Mouse (Mus musculus) CH12.LX (cell line): ENCODE results near the gene Wdr63. TPM values are rescaled to one million over a fixed set of nuclear protein-coding genes. Genes with fewer than 3 reads are reported as not detected.

Experiments used
- DNase-seq: peaks from one replicate; pipeline ENCODE4 v3.0.0-alpha.2; 2013; ENCODE audit errors: extremely low read depth
- H3K27ac ChIP-seq: 2 replicates; pipeline ENCODE4 v1.5.1; 2012; ENCODE audit warnings: low read depth, mild to moderate bottlenecking, control low read depth, moderate library complexity; ENCODE audit not compliant: insufficient read depth
- H3K27me3 ChIP-seq: replicated peaks from 2 replicates; pipeline ENCODE3; 2012; ENCODE audit warnings: inconsistent platforms
- H3K36me3 ChIP-seq, 2 experiments: replicated peaks in 1 of 2; 2 replicates each; pipeline versions ENCODE3 to v1.6.1; 2012; ENCODE audit warnings: inconsistent platforms in 1 of 2, low read length in 1 of 2, mild to moderate bottlenecking in 1 of 2, mixed read lengths in 1 of 2, moderate library complexity in 1 of 2; ENCODE audit not compliant: control insufficient read depth in 1 of 2, insufficient read depth in 1 of 2
- H3K4me1 ChIP-seq, 2 experiments: 2 replicates each; pipeline ENCODE4 v1.6.1; 2012; ENCODE audit warnings: inconsistent platforms in 1 of 2, moderate library complexity in 1 of 2; ENCODE audit not compliant: insufficient read depth in 2 of 2, control insufficient read depth in 1 of 2
- H3K4me2 ChIP-seq: 2 replicates; pipeline ENCODE4 v1.6.1; 2012; ENCODE audit warnings: low read depth, mild to moderate bottlenecking, control low read depth; ENCODE audit not compliant: poor library complexity, insufficient read depth, severe bottlenecking
- H3K4me3 ChIP-seq, 3 experiments: fragments of 150-350 bp in 1 of 3; sonication (generic) in 1 of 3; replicated peaks in 1 of 3; 2 replicates each; pipeline versions ENCODE3 to v1.5.1; 2011 to 2012; ENCODE audit warnings: low read depth in 2 of 3, low read length in 2 of 3, mild to moderate bottlenecking in 2 of 3, moderate library complexity in 2 of 3, control low read depth in 1 of 3, improper control_type of control experiment in 1 of 3, inconsistent platforms in 1 of 3, mixed read lengths in 1 of 3; ENCODE audit not compliant: poor library complexity in 1 of 3
- H3K79me2 ChIP-seq: replicated peaks from 2 replicates; pipeline ENCODE4 v1.6.1; 2012; ENCODE audit warnings: mild to moderate bottlenecking, moderate library complexity; ENCODE audit not compliant: control insufficient read depth, poor library complexity, insufficient read depth, severe bottlenecking; ENCODE audit errors: extremely low read depth
- H3K9ac ChIP-seq: 2 replicates; pipeline ENCODE4 v1.6.1; 2012; ENCODE audit warnings: low read depth, mild to moderate bottlenecking, control low read depth, moderate library complexity; ENCODE audit not compliant: insufficient read depth
- H3K9me3 ChIP-seq: replicated peaks from 2 replicates; pipeline ENCODE3; 2012; ENCODE audit warnings: low read length, inconsistent platforms, mixed read lengths
- BHLHE40 ChIP-seq: IDR thresholded peaks from 2 replicates; pipeline ENCODE4 v1.6.1; 2011; ENCODE audit warnings: mild to moderate bottlenecking, low read depth, low read length, improper control_type of control experiment
- CHD1 ChIP-seq: IDR thresholded peaks from 2 replicates; pipeline ENCODE4 v1.6.1; 2012; ENCODE audit warnings: low read depth, low read length, improper control_type of control experiment, inconsistent platforms
- CHD2 ChIP-seq: IDR thresholded peaks from 2 replicates; pipeline ENCODE4 v1.6.1; 2011; ENCODE audit warnings: low read length, improper control_type of control experiment
- CTCF ChIP-seq, 2 experiments: IDR thresholded peaks in 1 of 2; conservative IDR thresholded peaks in 1 of 2; 2 replicates each; pipeline ENCODE4 v1.5.1; 2011 to 2012; ENCODE audit warnings: low read depth in 2 of 2, low read length in 2 of 2, improper control_type of control experiment in 1 of 2, inconsistent platforms in 1 of 2, mild to moderate bottlenecking in 1 of 2, moderate library complexity in 1 of 2
- E2F4 ChIP-seq: IDR thresholded peaks from 2 replicates; pipeline ENCODE4 v1.6.1; 2011; ENCODE audit warnings: low read depth, low read length, improper control_type of control experiment; ENCODE audit not compliant: insufficient replicate concordance
- ELF1 ChIP-seq: IDR thresholded peaks from 2 replicates; pipeline ENCODE4 v1.6.1; 2014; ENCODE audit warnings: low read depth, mild to moderate bottlenecking, inconsistent platforms, low read length, improper control_type of control experiment
- EP300 ChIP-seq: IDR thresholded peaks from 2 replicates; pipeline ENCODE4 v1.6.1; 2011; ENCODE audit warnings: low read length, improper control_type of control experiment
- ETS1 ChIP-seq: conservative IDR thresholded peaks from 2 replicates; pipeline ENCODE4 v1.6.1; 2012; ENCODE audit warnings: low read depth, mild to moderate bottlenecking, inconsistent platforms, low read length, improper control_type of control experiment, moderate library complexity
- GABPA ChIP-seq: IDR thresholded peaks from 2 replicates; pipeline ENCODE4 v1.6.1; 2012; ENCODE audit warnings: low read depth, low read length, improper control_type of control experiment, inconsistent platforms; ENCODE audit not compliant: insufficient replicate concordance
- HCFC1 ChIP-seq: IDR thresholded peaks from 2 replicates; pipeline ENCODE4 v1.6.1; 2012; ENCODE audit warnings: low read depth, mild to moderate bottlenecking, inconsistent platforms, low read length, improper control_type of control experiment
- IRF4 ChIP-seq: IDR thresholded peaks from 2 replicates; pipeline ENCODE4 v1.6.1; 2014; ENCODE audit warnings: low read depth, mild to moderate bottlenecking, inconsistent platforms, low read length, improper control_type of control experiment
- JUN ChIP-seq: IDR thresholded peaks from 2 replicates; pipeline ENCODE4 v1.6.1; 2011; ENCODE audit warnings: low read depth, mild to moderate bottlenecking, low read length, improper control_type of control experiment, moderate library complexity; ENCODE audit not compliant: insufficient read depth
- JUND ChIP-seq: conservative IDR thresholded peaks from 2 replicates; pipeline ENCODE4 v1.6.1; 2011; ENCODE audit warnings: low read depth, low read length, improper control_type of control experiment
- KAT2A ChIP-seq: IDR thresholded peaks from 2 replicates; pipeline ENCODE4 v1.6.1; 2012; ENCODE audit warnings: low read length, improper control_type of control experiment, inconsistent platforms; ENCODE audit not compliant: insufficient replicate concordance
- MAFK ChIP-seq: IDR thresholded peaks from 2 replicates; pipeline ENCODE4 v1.6.1; 2011; ENCODE audit warnings: low read length, improper control_type of control experiment; ENCODE audit not compliant: insufficient replicate concordance
- MAX ChIP-seq: IDR thresholded peaks from 2 replicates; pipeline ENCODE4 v1.6.1; 2011; ENCODE audit warnings: low read length, improper control_type of control experiment
- MAZ ChIP-seq: IDR thresholded peaks from 2 replicates; pipeline ENCODE4 v1.6.1; 2012; ENCODE audit warnings: low read depth, mild to moderate bottlenecking, inconsistent platforms, low read length, improper control_type of control experiment, moderate library complexity
- MEF2A ChIP-seq: IDR thresholded peaks from 2 replicates; pipeline ENCODE4 v1.6.1; 2014; ENCODE audit warnings: low read depth, mild to moderate bottlenecking, inconsistent platforms, low read length, improper control_type of control experiment, borderline replicate concordance
- MXI1 ChIP-seq: IDR thresholded peaks from 2 replicates; pipeline ENCODE4 v1.6.1; 2011; ENCODE audit warnings: mild to moderate bottlenecking, low read depth, low read length, improper control_type of control experiment
- MYC ChIP-seq: IDR thresholded peaks from 2 replicates; pipeline ENCODE4 v1.6.1; 2011; ENCODE audit warnings: low read depth, mild to moderate bottlenecking, improper control_type of control experiment, low read length
- NELFE ChIP-seq: IDR thresholded peaks from 2 replicates; pipeline ENCODE4 v1.6.1; 2011; ENCODE audit warnings: low read depth, low read length, improper control_type of control experiment
- NRF1 ChIP-seq: IDR thresholded peaks from 2 replicates; pipeline ENCODE4 v1.6.1; 2014; ENCODE audit warnings: low read depth, mild to moderate bottlenecking, inconsistent platforms, low read length, improper control_type of control experiment, moderate library complexity
- PAX5 ChIP-seq: IDR thresholded peaks from 2 replicates; pipeline ENCODE4 v1.6.1; 2012; ENCODE audit warnings: low read length, inconsistent platforms, mixed read lengths
- POLR2A ChIP-seq: IDR thresholded peaks from 2 replicates; pipeline ENCODE4 v1.6.1; 2011; ENCODE audit warnings: low read depth, mild to moderate bottlenecking, improper control_type of control experiment, low read length
- POLR2AphosphoS2 ChIP-seq: IDR thresholded peaks from 2 replicates; pipeline ENCODE4 v1.6.1; 2011; ENCODE audit warnings: low read depth, low read length, improper control_type of control experiment
- RAD21 ChIP-seq: IDR thresholded peaks from 2 replicates; pipeline ENCODE4 v1.6.1; 2011; ENCODE audit warnings: low read depth, mild to moderate bottlenecking, low read length, improper control_type of control experiment, moderate library complexity
- RCOR1 ChIP-seq: conservative IDR thresholded peaks from 2 replicates; pipeline ENCODE4 v1.6.1; 2012; ENCODE audit warnings: low read depth, mild to moderate bottlenecking, inconsistent platforms, low read length, improper control_type of control experiment
- SIN3A ChIP-seq: IDR thresholded peaks from 2 replicates; pipeline ENCODE4 v1.6.1; 2012; ENCODE audit warnings: low read length, improper control_type of control experiment, inconsistent platforms
- SMC3 ChIP-seq: IDR thresholded peaks from 2 replicates; pipeline ENCODE4 v1.6.1; 2011; ENCODE audit warnings: low read depth, low read length, improper control_type of control experiment
- TBP ChIP-seq: conservative IDR thresholded peaks from 2 replicates; pipeline ENCODE4 v1.6.1; 2011; ENCODE audit warnings: low read depth, low read length, improper control_type of control experiment
- TCF12 ChIP-seq: IDR thresholded peaks from 2 replicates; pipeline ENCODE4 v1.6.1; 2014; ENCODE audit warnings: low read depth, mild to moderate bottlenecking, inconsistent platforms, low read length, improper control_type of control experiment
- UBTF ChIP-seq: IDR thresholded peaks from 2 replicates; pipeline ENCODE4 v1.6.1; 2012; ENCODE audit warnings: low read depth, mild to moderate bottlenecking, inconsistent platforms, low read length, improper control_type of control experiment, moderate library complexity
- USF1 ChIP-seq: IDR thresholded peaks from 2 replicates; pipeline ENCODE4 v1.6.1; 2014; ENCODE audit warnings: low read depth, mild to moderate bottlenecking, inconsistent platforms, low read length, improper control_type of control experiment
- USF2 ChIP-seq: conservative IDR thresholded peaks from 2 replicates; pipeline ENCODE4 v1.6.1; 2011; ENCODE audit warnings: low read depth, low read length, improper control_type of control experiment
- ZC3H11A ChIP-seq: IDR thresholded peaks from 2 replicates; pipeline ENCODE4 v1.6.1; 2012; ENCODE audit warnings: low read depth, mild to moderate bottlenecking, inconsistent platforms, low read length, improper control_type of control experiment
- ZKSCAN1 ChIP-seq: IDR thresholded peaks from 2 replicates; pipeline ENCODE4 v1.6.1; 2012; ENCODE audit warnings: low read depth, inconsistent platforms, low read length, improper control_type of control experiment, borderline replicate concordance
- ZMIZ1 ChIP-seq: IDR thresholded peaks from 2 replicates; pipeline ENCODE4 v1.6.1; 2012; ENCODE audit warnings: low read depth, mild to moderate bottlenecking, inconsistent platforms, low read length, improper control_type of control experiment
- ZNF384 ChIP-seq: IDR thresholded peaks from 2 replicates; pipeline ENCODE4 v1.6.1; 2012; ENCODE audit warnings: low read depth, low read length, improper control_type of control experiment, inconsistent platforms
- dilution Hi-C: fragments of 300-500 bp; cut with MboI; formaldehyde crosslinking; loops from 2 replicates; pipeline ENCODE4 v1.14.3; 2020; ENCODE audit warnings: low sequenced_read_pairs; ENCODE audit not compliant: extremely low pct_unique_long_range_greater_than_20kb, extremely low pct_ligation_motif_present
- in situ Hi-C: fragments of 300-500 bp; cut with MboI; formaldehyde crosslinking; loops from 3 replicates; pipeline ENCODE4 v1.14.3; 2019; ENCODE audit warnings: low sequenced_read_pairs, low pct_ligation_motif_present, low pct_unique_long_range_greater_than_20kb, mixed read lengths
- polyA plus RNA-seq: library from polyadenylated mRNA; unstranded; fragments of >175 nt; gene quantifications from 2 replicates; pipeline ENCODE4 v1.2.1, GENCODE M21; 2012; ENCODE audit warnings: low read depth; ENCODE audit not compliant: insufficient read length
- total RNA-seq, 2 experiments: library from RNA; depleted of rRNA; stranded (reverse); fragments of 300-350 nt in 1 of 2; fragments of >200 nt in 1 of 2; gene quantifications; 2 replicates each; pipeline ENCODE4 v1.2.3; 2012 to 2014

The Wdr63 gene
- total and polyA plus RNA-seq, 3 experiments, result not detected

DNA sequence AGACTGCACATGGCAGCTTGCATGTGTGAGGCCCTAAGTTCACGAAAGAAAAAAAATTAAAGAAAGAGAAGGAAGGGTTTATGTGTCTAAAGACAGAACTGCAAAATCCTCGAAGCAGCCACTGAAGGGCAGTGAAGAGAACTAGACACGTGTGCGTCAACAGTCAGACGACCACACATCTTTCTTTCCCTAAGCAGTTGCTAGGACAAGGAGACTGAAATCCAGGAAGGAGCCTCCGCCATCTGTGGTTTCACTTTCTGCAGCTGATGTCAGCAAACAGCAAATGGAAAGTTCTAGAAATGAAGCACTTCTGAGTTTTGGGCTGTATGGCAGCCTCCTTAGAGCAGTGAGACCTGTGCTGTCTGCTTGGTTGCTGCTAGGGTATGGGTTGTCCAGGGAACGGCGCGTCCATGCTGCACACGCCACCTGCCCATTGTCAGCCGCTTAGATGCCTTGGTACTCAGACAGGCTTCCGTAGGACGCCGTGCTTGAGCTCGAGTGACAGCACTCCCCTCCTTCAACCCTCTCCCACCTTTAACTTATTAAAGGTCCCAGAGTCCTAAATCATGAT, 48.5 kb downstream of the Wdr63 start:
- H3K27ac ChIP-seq, result no peak overlapping the region
- no peak overlapping the region for H3K4me3 ChIP-seq
- peak; percentile 48 for DNase-seq
- in situ Hi-C loops (loop anchor here (5.0 to 10.0 kb wide), 3 partner anchors 122 to 225 kb away; partner anchors contain the start of gene 2410004B18Rik), dilution Hi-C loops (no loop called here)
- H3K27me3 ChIP-seq, result no peaks in the 10 kb centered on the region
- no peaks in the 10 kb centered on the region for H3K79me2 ChIP-seq
- H3K4me2 ChIP-seq, result 0 out of 2 replicates have a peak overlapping the region, but pooled peaks have one; percentile 3
- peaks cover 2 to 23% of the 10 kb centered on the region in 2 experiments for H3K4me1 ChIP-seq
- no peaks in the 10 kb centered on the region for H3K36me3 ChIP-seq
- no peak for TF ChIP-seq POLR2AphosphoS2
- TF ChIP-seq ETS1, result peak; percentile 86
- TF ChIP-seq KAT2A, result no peak
- no peak for TF ChIP-seq NRF1
- no peak for TF ChIP-seq TBP
- peak; percentile 84 for TF ChIP-seq MXI1
- peak; percentile 70; the same call in 1 of the 2 replicates for TF ChIP-seq MEF2A
- TF ChIP-seq ZC3H11A, result peak; percentile 2; the same call in 1 of the 2 replicates
- TF ChIP-seq EP300, result peak; percentile 59; the same call in 1 of the 2 replicates
- peak; percentile 59 for TF ChIP-seq ZNF384
- no peak for TF ChIP-seq UBTF
- TF ChIP-seq GABPA, result no peak
- TF ChIP-seq JUN, result no peak
- TF ChIP-seq POLR2A, result no peak
- no peak for TF ChIP-seq CHD2
- peak; percentile 57; the same call in 1 of the 2 replicates for TF ChIP-seq RCOR1
- no peak for TF ChIP-seq MAZ
- TF ChIP-seq ZMIZ1, result no peak
- TF ChIP-seq MYC, result peak; percentile 93
- TF ChIP-seq BHLHE40, result peak; percentile 87
- no peak for TF ChIP-seq NELFE
- peak; percentile 68; the same call in 1 of the 2 replicates for TF ChIP-seq SIN3A
- peak; percentile 46; the same call in 1 of the 2 replicates for TF ChIP-seq USF2
- peak; percentile 56 for TF ChIP-seq ELF1
- TF ChIP-seq SMC3, result peak; percentile 46
- no peak for TF ChIP-seq E2F4
- TF ChIP-seq ZKSCAN1, result no peak
- no peak for TF ChIP-seq PAX5
- peak; percentile 89 for TF ChIP-seq MAX
- TF ChIP-seq JUND, result no peak
- peak; percentile 77; the same call in 1 of the 2 replicates for TF ChIP-seq MAFK
- TF ChIP-seq RAD21, result peak; percentile 25
- TF ChIP-seq CHD1, result no peak
- TF ChIP-seq TCF12, result peak; percentile 75
- TF ChIP-seq USF1, result no peak
- peak; percentile 86 for TF ChIP-seq IRF4
- TF ChIP-seq HCFC1, result no peak; the same call in 1 of the 2 replicates
- peak in 1 of 2 experiments; percentile 49; a peak in 2 of 4 replicates for TF ChIP-seq CTCF (conservative IDR thresholded peaks at IDR 0.05 in 1 of 2, IDR thresholded peaks at IDR 0.05 in 1 of 2; ENCODE audit: low read depth in 2 of 2, low read length in 2 of 2)
- H3K9ac ChIP-seq, result 0 out of 2 replicates have a peak overlapping the region, but pooled peaks have one; percentile 4
- H3K9me3 ChIP-seq, result no peaks in the 10 kb centered on the region
